Mouse (Mus musculus): ENCODE measurements around the gene Mydgf. TPM values are rescaled to one million over a fixed set of nuclear protein-coding genes. Genes with fewer than 3 reads are reported as not detected.

The Mydgf gene
- 83.8 and 89.4 TPM in 2 replicates for polyA plus RNA-seq (2021; fragmentation: Nextera tagmentation)
- long read RNA-seq, experiment 1, transcript Mydgf-201 (6 exons, 1,710 nt): major isoform, 117 of 124 reads
- long read RNA-seq, experiment 1, partial matches to known transcripts: 2 of 124 reads
- long read RNA-seq, experiment 1, other reads (novel, unspliced or antisense): 5 of 124 reads
- long read RNA-seq, experiment 2, transcript Mydgf-201 (6 exons, 1,710 nt): major isoform, 148 of 151 reads
- long read RNA-seq, experiment 2, partial matches to known transcripts: 1 of 151 reads
- long read RNA-seq, experiment 2, other reads (novel, unspliced or antisense): 2 of 151 reads

GRCm38 (mm10) chr17:56183658-56184103, at the start of gene Mydgf:
Gene Mydgf (minus strand): TSS chr17:56183920.

GRCm38 (mm10) chr17:56218377-56219191, 34.9 kb upstream of the Mydgf start, which contains the start of gene Dpp9:
Gene Dpp9 (minus strand): TSS chr17:56218905.

GRCm38 (mm10) chr17:56162231-56162774, 21.4 kb downstream of the Mydgf start, which contains the start of gene Tnfaip8l1:
Gene Tnfaip8l1 (plus strand): TSS chr17:56162477.

GRCm38 (mm10) chr17:56139858-56140595, 43.7 kb downstream of the Mydgf start, which contains the start of gene Sema6b:
Gene Sema6b (minus strand): TSS chr17:56140343.

Small RNA genes within 50 kb of the gene (microRNA-seq; reads per million reads assigned to microRNA genes)
- not detected for gene Gm44397

Other genes with a start within 250 kb of the Mydgf start
- gene Zfp119b, start 234.4 kb downstream of the Mydgf start, polyA plus RNA-seq (2021; fragmentation: Nextera tagmentation): 3.2 and 3.8 TPM in 2 replicates
- 1.6 and 1.9 TPM in 2 replicates for gene Ebi3, start 231.3 kb downstream of the Mydgf start, polyA plus RNA-seq (2021; fragmentation: Nextera tagmentation)
- gene Yju2, start 224.8 kb downstream of the Mydgf start, polyA plus RNA-seq (2021; fragmentation: Nextera tagmentation): 11.1 and 11.5 TPM in 2 replicates
- 22.8 and 32.3 TPM in 2 replicates for gene Shd, start 213.5 kb downstream of the Mydgf start, polyA plus RNA-seq (2021; fragmentation: Nextera tagmentation)
- 84.6 and 97.2 TPM in 2 replicates for gene Fsd1, start 197.4 kb downstream of the Mydgf start, polyA plus RNA-seq (2021; fragmentation: Nextera tagmentation)
- gene Stap2, start 178.3 kb downstream of the Mydgf start, polyA plus RNA-seq (2021; fragmentation: Nextera tagmentation): 0.28 and 0.35 TPM in 2 replicates
- 13.4 and 19.2 TPM in 2 replicates for gene Mpnd, start 178.2 kb downstream of the Mydgf start, polyA plus RNA-seq (2021; fragmentation: Nextera tagmentation)
- 37.8 and 39.8 TPM in 2 replicates for gene Sh3gl1, start 147.3 kb downstream of the Mydgf start, polyA plus RNA-seq (2021; fragmentation: Nextera tagmentation)
- 0.68 and 0.92 TPM in 2 replicates for gene Chaf1a, start 143.5 kb downstream of the Mydgf start, polyA plus RNA-seq (2021; fragmentation: Nextera tagmentation)
- gene Ubxn6, start 108.9 kb downstream of the Mydgf start, polyA plus RNA-seq (2021; fragmentation: Nextera tagmentation): 84.0 and 89.6 TPM in 2 replicates
- gene Hdgfl2, start 104.3 kb downstream of the Mydgf start, polyA plus RNA-seq (2021; fragmentation: Nextera tagmentation): 73.1 and 79.1 TPM in 2 replicates
- gene Plin4, start 74.1 kb downstream of the Mydgf start, polyA plus RNA-seq (2021; fragmentation: Nextera tagmentation): 0.13 and 0.18 TPM in 2 replicates
- 2.0 and 2.2 TPM in 2 replicates for gene Plin5, start 66.3 kb downstream of the Mydgf start, polyA plus RNA-seq (2021; fragmentation: Nextera tagmentation)
- gene Lrg1, start 61.9 kb downstream of the Mydgf start, polyA plus RNA-seq (2021; fragmentation: Nextera tagmentation): 1.5 and 1.8 TPM in 2 replicates
- gene Sema6b, start 43.6 kb downstream of the Mydgf start, polyA plus RNA-seq (2021; fragmentation: Nextera tagmentation): 3.9 and 4.9 TPM in 2 replicates
- gene Tnfaip8l1, start 21.4 kb downstream of the Mydgf start, polyA plus RNA-seq (2021; fragmentation: Nextera tagmentation): 7.2 and 9.1 TPM in 2 replicates
- gene Dpp9, start 35.0 kb upstream of the Mydgf start, polyA plus RNA-seq (2021; fragmentation: Nextera tagmentation): 17.7 and 19.1 TPM in 2 replicates
- 9.4 and 10.9 TPM in 2 replicates for gene Fem1a, start 72.9 kb upstream of the Mydgf start, polyA plus RNA-seq (2021; fragmentation: Nextera tagmentation)
- 2.2 and 2.6 TPM in 2 replicates for gene Ticam1, start 92.9 kb upstream of the Mydgf start, polyA plus RNA-seq (2021; fragmentation: Nextera tagmentation)
- gene Plin3, start 109.0 kb upstream of the Mydgf start, polyA plus RNA-seq (2021; fragmentation: Nextera tagmentation): 6.1 and 9.9 TPM in 2 replicates
- gene Arrdc5, start 116.4 kb upstream of the Mydgf start, polyA plus RNA-seq (2021; fragmentation: Nextera tagmentation): not detected in 2 replicates
- 0.15 and 0.48 TPM in 2 replicates for gene Uhrf1, start 119.4 kb upstream of the Mydgf start, polyA plus RNA-seq (2021; fragmentation: Nextera tagmentation)
- gene Kdm4b, start 142.1 kb upstream of the Mydgf start, polyA plus RNA-seq (2021; fragmentation: Nextera tagmentation): 25.3 and 26.4 TPM in 2 replicates

Data from layer of hippocampus, adult 6 months (tissue).